Mouse (Mus musculus) bone marrow, adult 2 months (tissue): ENCODE measurements around the gene Spata21.

Source experiments
- CTCF ChIP-seq: fragments of 200-500 bp; IDR thresholded peaks from 2 replicates; pipeline ENCODE4 v1.5.1; 2011; ENCODE audit warnings: low read length, control low read depth; ENCODE audit not compliant: control insufficient read depth, insufficient read depth
- POLR2A ChIP-seq: fragments of 200-500 bp; IDR thresholded peaks from 2 replicates; pipeline ENCODE4 v1.6.1; 2011; ENCODE audit warnings: low read depth, mild to moderate bottlenecking, control low read depth, low read length, borderline replicate concordance; ENCODE audit not compliant: control insufficient read depth

DNA sequence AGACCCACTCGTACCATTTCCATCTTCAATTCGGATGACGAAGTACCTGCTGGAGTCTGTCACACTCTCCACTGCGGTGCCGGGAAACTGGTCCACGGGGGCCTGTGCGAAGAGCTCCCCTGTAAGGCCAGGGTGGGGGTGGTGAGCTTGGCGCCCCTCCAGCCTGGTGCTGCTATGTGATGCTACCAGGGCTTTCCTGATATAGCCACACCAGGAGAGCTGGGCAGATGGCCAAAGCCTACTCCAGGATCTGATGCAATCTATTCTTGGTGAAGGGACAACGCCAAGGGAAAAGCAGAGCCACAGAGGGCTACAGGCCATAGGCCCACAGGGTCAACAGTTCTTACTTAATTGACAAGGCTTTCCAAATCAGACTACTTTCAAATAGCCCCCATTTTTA, 14.5 kb upstream of the Spata21 start:
- TF ChIP-seq POLR2A = no peak
- TF ChIP-seq CTCF = no peak
